Mouse (Mus musculus) left cerebral cortex, adult 11 months (tissue): ENCODE measurements around the gene Mia3.
"Not testable (repeated sequence)": the region's sequence is repeated elsewhere in the genome, so short reads cannot be mapped to it uniquely, and the experiment has no call there.

Source experiments
- DNase-seq: peaks from one replicate; pipeline ENCODE4 v3.0.0; 2022; ENCODE audit warnings: low spot score

Mia3 gene

DNA sequence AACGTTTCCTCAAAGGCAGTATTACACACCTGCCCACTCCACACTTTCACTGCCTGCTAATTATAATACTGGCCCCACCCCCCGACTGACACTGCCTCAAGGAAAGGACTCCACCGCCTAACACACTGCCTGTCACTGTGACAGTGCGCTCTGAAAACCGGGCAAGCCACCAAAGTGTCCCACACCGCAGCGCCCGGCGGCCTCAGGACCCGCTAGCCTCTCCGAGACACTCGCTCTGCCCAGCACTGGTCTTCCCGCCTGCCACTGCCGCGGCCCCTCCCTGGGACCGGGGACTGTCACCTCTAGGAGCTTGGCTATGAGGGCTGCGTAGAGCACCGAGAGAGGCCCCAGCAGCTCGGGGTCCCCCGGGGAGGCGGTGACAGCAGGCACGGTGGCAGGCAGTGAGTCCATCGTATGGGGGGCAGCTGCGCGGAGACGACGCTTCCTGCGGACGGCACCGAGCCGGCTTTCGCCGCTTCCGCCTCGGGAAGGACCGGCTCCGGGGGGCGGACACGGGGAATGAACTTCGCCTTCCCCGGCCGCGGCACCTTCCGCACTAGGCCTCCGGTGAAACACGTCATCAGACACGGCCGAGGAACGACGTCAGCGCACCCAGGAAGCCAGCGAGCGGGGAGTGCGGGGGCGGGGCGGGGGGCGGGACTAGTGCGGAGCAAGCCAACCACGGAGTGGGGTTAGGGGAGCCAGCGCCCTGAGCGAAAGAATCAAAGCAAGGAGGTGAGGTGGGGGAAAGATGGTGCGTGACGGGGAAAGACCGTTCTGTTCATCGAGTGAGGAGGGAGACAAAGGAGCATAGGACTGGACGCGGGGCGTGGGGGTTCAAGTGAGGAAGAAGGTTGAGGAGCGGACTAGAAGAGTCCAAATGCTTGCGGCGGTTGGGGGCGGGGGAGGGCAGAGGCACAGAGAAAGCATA lies 24.2 kb downstream of the Mia3 start:
- DNase-seq, result peak; percentile 73

DNA sequence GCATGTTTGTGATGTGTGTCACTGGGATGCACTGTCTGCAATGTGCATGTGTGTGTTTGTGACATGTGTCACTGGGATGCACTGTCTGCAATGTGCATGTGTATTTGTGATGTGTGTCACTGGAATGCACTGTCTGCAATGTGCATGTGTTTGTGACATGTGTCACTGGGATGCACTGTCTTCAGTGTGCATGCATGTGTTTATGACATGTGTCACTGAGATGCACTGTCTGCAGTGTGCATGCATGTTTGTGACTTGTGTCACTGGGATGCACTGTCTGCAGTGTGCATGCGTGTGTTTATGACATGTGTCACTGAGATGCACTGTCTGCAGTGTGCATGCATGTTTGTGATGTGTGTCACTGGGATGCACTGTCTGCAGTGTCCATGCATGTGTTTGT lies 26.5 kb downstream of the Mia3 start:
- DNase-seq, result not testable (repeated sequence)

DNA sequence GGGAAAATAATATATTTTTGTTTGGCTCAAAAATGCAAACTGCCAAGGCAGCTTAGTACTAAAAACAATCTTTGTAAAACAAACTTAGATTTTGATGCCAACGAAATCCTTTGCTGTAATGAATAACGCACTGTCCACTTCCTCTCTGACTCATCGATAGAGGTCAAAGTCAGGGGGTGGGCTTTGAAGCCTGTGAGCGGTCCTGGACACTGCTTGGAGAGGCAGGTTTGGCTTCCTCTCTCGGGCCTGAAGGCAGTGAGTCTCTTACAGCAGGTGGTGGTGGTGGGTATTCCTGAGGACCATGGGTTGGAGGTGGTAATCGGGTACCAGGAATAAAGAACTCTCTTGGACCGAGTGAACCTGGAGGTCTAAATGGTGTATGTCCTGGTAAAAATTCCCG lies 42.2 kb downstream of the Mia3 start:
- DNase-seq, result no peak

DNA sequence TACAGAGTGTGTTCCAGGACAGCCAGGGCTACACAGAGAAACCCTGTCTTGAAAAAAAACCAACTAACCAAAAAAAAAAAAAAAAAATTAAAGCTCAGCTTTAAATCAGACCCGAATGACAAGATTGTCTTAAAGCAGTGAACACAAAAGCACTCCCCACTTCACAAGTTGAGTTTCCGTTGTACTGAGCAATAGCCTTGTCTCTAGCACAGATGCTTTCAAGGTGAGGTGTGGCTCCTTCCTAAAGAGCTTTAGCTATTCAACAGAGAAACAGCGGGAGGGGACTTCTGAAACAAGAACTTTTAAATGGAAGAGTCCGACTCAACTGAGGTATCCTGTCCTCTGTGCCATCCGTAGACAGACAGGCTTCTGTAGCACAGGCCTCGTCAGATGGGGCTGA lies 44.9 kb downstream of the Mia3 start:
- no peak for DNase-seq

DNA sequence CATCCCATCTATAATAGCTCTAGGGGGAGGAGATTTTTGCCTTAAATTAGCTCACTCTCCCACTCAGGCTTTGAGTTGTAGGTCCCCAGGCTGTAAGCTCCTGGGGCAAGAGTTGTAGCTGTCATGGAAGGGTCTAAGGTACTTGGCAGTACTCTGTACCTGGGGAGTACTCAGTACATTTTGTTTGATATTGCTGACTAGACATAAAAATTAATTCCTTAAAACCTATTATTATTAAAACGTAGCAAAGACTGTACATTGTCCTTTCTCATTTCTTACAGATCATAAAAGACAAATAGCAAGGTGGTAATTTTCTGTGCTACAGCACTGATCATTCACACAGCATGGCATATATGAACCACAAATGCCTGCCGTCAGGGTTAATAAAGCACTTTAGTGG lies 45.4 kb downstream of the Mia3 start:
- no peak for DNase-seq

DNA sequence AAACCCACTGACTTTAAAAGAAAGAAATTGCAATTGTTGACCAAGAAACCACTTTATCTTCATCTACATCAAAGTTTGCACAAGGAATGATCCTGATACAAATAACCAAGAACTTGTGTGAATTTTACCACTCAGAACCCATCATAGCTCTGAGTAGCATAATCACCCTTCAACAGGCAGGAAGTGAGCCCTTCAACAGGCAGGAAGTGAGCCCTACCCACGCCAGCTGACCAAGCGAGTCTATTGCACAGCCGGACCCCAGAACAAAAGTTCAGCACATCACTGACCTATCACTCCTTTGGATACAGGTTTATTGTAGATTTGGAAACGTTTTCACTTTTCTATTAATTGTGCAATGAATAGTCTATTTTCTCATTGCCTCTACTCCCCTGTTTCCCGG lies 46.9 kb downstream of the Mia3 start:
- not testable (repeated sequence) for DNase-seq

DNA sequence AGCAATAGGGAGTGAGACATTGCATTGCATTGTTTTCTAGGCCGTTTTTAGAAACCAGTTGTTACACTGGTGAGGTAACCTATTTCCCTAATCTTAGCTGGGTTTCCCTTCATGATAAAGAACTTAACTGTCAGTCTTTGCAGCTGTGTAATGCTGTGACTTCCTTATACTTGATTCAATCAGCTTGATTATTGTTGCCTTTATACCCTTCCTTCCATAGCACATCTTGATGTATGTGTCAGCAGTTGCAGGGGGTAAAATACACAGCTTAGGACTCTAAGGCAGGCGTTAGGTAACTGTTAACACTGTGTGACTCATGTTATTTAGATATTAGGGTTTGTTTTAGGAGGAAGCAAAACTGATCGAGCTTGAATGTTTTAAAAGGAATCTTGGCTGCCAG lies 48.6 kb downstream of the Mia3 start:
- no peak for DNase-seq

DNA sequence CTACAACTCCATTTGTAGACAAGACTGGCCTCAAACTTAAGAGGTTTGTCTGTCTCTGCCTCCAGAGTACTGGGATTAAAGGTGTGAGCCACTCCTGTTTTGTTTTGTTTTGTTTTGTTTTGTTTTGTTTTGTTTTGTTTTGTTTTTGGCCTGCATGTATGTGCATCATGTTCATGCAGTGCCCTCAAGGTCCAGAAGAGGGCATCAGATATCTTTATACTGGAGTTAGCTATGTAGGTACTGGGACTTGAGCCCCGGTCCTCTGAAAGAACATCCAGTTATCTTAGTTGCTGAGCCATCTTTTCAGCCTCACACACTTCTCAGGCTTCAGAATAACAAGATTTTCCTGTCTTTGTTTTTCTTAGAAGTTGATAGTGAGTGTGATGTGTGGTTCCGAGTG lies 53.6 kb downstream of the Mia3 start:
- no peak for DNase-seq

DNA sequence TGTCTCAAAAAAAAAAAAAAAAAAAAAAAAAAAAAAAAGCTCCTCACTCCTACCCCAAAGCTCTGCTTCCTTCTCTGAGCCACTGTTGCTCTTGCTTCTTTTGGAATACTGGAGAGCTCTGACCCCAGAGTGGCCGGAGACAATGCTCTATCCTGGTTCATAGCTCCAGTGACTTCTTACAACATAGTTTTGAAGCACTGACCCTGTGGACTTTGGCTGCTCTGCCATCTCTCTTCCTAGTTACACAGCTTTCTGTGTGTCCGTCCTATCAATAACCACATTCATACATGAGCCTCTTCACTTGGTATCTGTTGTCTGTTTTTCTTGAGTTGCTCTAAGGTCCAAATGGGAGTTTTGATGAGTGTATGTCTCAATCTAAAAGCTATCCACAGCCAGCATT lies 57.3 kb downstream of the Mia3 start:
- no peak for DNase-seq

DNA sequence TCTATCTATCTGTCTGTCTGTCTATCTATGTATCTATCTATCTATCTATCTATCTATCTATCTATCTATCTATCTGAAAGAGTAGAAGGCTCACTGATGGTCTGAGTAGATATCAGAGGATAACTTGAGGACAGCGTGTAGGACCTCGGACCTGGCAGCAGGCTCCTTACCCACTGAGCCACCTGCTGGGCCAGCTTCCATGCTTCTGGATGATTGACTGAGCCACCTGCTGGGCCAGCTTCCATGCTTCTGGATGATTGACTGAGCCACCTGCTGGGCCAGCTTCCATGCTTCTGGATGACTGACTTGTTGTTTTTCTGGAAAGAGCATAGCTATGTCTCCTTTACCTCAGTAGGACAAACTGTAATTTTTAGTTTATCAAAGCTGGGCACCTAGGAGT lies 59.8 kb downstream of the Mia3 start:
- DNase-seq, result not testable (repeated sequence)

DNA sequence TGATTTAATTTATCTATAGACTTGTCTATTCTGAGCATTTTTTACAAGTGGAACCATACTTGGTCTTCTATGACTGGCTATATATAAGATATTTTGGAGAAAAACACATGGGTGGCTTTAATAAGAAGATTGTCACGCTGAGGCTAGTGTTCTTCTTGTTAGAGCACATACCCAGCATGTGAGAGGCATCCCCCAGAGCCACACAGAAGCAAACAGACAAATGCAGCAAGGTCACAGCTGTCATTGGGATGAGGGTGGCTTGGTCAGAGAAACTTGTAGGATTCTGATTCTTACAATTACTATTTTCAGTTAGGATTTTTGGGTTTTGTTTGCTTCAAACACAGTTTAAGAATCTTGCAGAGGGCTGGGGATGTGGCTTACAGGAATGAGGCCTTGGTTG lies 60.9 kb downstream of the Mia3 start:
- DNase-seq, result no peak

DNA sequence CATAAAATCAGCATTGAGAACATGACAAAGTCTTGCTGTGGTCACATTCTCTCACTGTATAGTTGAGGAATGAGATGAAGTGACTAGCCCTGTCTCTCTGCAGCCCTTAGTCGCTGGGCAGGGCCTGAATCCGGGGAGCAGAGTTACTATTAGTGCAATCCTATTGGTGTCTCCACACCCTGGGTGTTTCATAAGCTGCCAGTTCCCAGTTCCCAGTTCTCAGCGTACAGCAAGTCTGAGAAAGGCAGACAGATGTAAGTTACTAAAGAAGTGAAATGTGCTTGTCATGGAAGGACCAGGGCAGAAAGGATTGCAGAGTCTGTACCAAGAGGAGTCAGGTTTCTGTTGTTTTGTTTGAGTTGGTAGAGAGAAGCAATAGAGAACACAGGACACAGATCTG lies 61.8 kb downstream of the Mia3 start:
- DNase-seq, result no peak

DNA sequence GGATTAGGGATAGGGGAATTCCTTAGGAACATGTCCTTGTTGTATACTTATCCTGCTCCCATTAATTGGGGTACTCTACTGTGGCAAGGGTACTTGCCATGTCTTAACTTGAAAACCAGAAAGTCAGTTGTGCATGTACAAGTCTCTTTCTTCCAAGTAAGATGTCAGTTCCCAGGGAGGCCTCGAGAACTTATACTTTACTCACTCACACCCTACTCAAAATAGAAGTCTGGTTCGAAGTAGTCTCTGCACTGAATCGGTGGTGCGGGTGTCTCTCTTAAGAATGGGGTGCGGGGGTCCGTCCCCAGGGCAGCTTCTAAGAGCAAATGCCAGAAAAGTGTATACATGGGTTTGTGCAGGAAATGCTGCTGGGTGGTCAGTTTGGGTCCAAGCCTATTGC lies 70.2 kb downstream of the Mia3 start:
- DNase-seq, result peak; percentile 97

DNA sequence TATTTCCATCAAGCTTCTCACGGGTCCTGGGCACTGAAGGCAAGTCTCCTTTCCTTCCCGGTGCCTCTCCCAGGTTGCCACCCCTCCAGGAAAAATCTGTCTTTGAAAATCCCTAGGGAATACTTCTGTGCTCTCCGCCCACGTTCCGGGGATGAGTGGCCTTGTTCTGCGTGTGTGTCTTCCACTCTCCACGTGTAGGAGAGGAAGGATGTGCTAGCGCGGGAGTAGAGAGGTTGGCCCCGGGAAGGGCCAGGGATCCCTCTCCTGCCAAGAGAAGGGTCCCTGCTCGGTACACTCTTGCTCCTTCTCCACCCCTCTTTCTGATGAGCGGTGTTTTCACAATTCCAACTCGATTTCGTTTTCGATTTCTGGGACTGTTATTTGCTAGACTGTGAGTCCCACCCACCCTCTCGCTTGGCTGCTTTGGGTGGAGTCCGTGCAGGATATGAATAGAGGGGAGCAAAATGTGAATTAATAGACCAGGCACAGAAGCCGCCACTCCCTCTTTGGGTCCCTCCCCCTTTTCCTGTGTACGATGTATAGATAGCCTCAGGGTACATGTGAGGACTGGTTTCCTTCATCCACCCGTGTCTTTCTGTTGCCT lies 71.4 kb downstream of the Mia3 start:
- peak; percentile 23 for DNase-seq

DNA sequence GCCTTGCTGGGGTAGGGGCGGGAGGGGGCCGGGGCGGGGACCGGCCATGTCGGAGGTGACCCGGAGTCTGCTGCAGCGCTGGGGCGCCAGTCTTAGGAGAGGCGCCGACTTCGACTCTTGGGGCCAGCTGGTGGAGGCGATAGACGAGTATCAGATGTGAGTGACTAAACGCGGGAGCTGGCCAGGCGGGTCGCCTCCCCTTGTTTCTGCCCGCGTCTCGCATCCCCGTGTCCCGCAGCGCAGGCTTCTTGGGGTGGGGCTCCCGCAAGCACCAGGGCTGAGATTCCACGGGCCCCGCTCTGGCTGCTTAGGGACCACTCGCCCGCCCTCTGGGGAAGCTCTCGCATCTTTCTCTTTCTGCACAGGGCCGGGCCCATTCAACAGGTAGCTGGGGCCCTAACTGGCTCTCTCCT lies 71.9 kb downstream of the Mia3 start:
- DNase-seq, result peak; percentile 42

DNA sequence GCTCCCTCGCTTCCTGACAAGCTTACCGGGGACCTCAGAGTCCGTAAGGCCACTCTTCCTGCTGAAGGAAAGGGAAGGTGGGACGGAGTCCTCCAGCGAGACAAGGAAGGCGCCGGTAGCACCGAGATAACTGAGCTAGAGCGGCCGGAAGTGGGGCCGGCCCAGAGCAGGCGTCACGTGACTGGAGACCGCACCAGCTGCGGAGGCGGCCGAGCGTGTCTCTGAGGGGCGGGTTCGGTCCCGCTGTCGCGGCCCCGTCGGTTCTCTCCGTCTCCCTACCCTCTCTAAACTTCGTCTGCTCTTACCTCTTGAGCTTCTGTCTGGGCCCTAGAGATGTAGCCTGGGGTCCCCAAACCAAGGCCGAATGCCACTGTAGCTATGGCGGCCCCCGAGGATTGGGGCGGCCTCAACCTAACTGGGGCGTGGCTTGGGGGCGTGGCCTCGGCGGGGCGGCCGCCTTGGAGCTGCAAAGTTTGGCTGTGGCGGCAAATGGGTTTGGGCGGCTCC lies 72.4 kb downstream of the Mia3 start, which contains the start of gene Brox:
TSS of gene Brox (minus strand) at position 393 of the 507 bp plus-strand sequence.
- peak; percentile 82 for DNase-seq

DNA sequence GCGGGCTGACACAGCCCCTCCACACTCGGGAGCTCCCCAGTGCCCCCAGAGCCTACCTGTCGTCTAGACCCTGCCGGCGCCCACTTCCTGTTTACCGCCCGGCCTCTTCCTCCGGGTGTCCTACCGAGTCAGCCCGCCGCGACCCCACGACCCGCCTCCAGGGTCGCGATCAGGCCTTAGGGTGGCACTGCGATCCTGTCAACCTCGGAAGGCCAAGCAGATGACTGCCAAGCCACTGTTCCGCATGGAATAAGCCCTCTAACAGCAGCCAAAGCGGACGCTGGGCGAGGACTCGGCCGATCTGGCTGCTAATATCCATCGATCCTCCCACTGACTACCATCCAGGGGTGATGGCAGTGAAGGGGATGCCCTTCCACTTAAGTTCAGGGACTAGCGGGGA lies 72.9 kb downstream of the Mia3 start, which contains the start of gene Aida:
TSS of gene Aida (plus strand) at position 126 of the 400 bp plus-strand sequence.
- DNase-seq, result peak; percentile 17

DNA sequence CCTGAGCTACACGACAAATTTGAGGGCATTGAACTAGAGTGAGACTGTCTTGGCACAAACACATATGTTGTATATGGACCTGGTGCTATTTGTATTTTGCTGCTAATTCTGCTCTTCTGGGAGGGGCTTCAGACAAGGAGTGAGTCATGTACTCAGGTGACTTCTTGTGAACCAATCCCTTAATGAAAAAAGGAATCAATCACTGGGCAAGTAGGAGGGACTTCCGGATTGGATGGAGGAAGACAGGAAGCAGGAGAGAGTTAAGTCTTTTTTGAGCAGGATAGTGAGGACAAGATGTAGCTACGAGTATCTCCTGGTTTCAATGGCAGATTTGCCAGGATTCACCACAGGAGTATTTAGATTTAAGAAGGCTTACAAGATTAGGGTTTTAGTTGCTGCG lies 79.8 kb downstream of the Mia3 start:
- no peak for DNase-seq

DNA sequence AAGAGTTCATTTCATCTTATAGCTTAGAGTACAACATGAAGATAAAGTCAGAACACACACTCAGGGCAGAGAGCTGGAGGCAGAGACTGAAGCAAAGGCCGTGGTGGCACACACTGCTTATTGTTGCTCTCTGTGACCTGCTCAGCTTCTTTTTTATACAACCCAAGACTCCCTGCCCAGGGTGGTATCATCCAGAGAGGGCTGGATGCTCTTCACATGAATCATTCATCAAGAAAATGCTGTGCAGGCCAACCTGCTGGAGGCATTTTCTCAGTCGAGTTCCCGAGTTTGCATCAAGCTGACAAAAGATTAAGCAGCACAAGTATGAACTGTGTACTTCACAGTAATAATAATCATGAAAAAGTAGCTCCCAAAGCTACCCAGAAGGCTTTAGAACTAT lies 81.0 kb downstream of the Mia3 start:
- DNase-seq, result no peak
